Mouse (Mus musculus) G1E (cell line): ENCODE data around the gene Prkg2.

Experiments used
- CTCF ChIP-seq: IDR thresholded peaks from 2 replicates; pipeline ENCODE4 v1.5.1; 2012; ENCODE audit warnings: low read depth, low read length, inconsistent platforms, mixed read lengths
- POLR2AphosphoS5 ChIP-seq: IDR thresholded peaks from 2 replicates; pipeline ENCODE4 v1.6.1; 2012; ENCODE audit warnings: low read depth, low read length, inconsistent platforms; ENCODE audit not compliant: insufficient replicate concordance
- TAL1 ChIP-seq: conservative IDR thresholded peaks from 2 replicates; pipeline ENCODE4 v1.6.1; 2012; ENCODE audit warnings: low read depth, low read length, inconsistent platforms, mixed read lengths

DNA sequence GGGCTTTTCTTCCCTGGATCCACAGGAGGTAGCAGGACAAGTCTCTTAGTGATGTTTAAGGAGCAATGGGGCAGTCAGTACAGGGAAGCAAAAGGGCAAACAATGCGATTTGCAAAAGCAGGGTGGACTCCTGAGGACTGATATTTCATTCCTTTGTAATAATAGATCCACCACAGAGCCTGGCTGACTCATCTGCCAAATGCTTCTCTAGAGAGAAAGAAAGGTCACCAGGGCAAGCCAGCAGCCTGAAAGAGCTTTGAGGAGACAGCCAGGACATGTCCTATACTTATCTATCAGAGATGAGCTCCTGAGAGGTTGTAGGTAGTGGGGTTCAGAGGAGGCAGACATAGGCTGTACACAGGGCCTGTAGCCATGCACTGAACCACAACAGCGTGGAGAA is 41.2 kb upstream of the Prkg2 start:
- TF ChIP-seq CTCF (no peak), POLR2AphosphoS5 (no peak), TAL1 (no peak)
